Mouse (Mus musculus) midbrain, embryonic 12.5 days (tissue): ENCODE results near the gene Lama2. TPM values are rescaled to one million over a fixed set of nuclear protein-coding genes. Genes with fewer than 3 reads are reported as not detected.
"Not testable (repeated sequence)": the region's sequence is repeated elsewhere in the genome, so short reads cannot be mapped to it uniquely, and the experiment has no call there.

Experiments
- ATAC-seq: fragments of 200-750 bp; cut with Nextera tagmentation; 2 replicates; pipeline ENCODE4 v1.8.0; 2017; ENCODE audit warnings: low read depth, moderate TSS enrichment, moderate library complexity; ENCODE audit not compliant: low FRiP score
- H3K27ac ChIP-seq: fragments of 300-500 bp; sonication (generic); replicated peaks from 2 replicates; pipeline ENCODE4 v1.5.1; 2016; ENCODE audit warnings: mild to moderate bottlenecking
- H3K27me3 ChIP-seq: fragments of 300-500 bp; sonication (generic); 2 replicates; pipeline ENCODE4 v1.6.1; 2016; ENCODE audit warnings: mild to moderate bottlenecking
- H3K36me3 ChIP-seq: fragments of 300-500 bp; sonication (generic); 2 replicates; pipeline ENCODE4 v1.6.1; 2016
- H3K4me1 ChIP-seq: fragments of 300-500 bp; sonication (generic); 2 replicates; pipeline ENCODE4 v1.6.1; 2016
- H3K4me2 ChIP-seq: fragments of 300-500 bp; sonication (generic); replicated peaks from 2 replicates; pipeline ENCODE4 v1.6.1; 2016; ENCODE audit warnings: mild to moderate bottlenecking, moderate library complexity
- H3K4me3 ChIP-seq: fragments of 300-500 bp; sonication (generic); 2 replicates; pipeline ENCODE4 v1.5.1; 2016; ENCODE audit warnings: mild to moderate bottlenecking
- H3K9ac ChIP-seq: fragments of 300-500 bp; sonication (generic); replicated peaks from 2 replicates; pipeline ENCODE4 v1.6.1; 2016; ENCODE audit warnings: mild to moderate bottlenecking, moderate library complexity
- H3K9me3 ChIP-seq: fragments of 300-500 bp; sonication (generic); 2 replicates; pipeline ENCODE4 v1.6.1; 2016; ENCODE audit warnings: mild to moderate bottlenecking
- WGBS: fragments of 180-500 bp; shearing (Covaris S2); methylation state at CpG from one replicate; pipeline ENCODE4 v1.1.7; 2016; 5-methylcytosine and 5-hydroxymethylcytosine counted together
- polyA plus RNA-seq: library from polyadenylated mRNA; unstranded; fragments of >200 nt; fragmentation: Nextera tagmentation; extraction: Ambion mirVana; gene quantifications from 2 replicates; pipeline ENCODE4 v1.2.1, GENCODE M21; 2016

The Lama2 gene
- polyA plus RNA-seq, 1 experiment from 2014 or later = 11.4 TPM

- 90% methylated on average over 6 of the region's 6 CpGs for WGBS
These were observed 683.5 kb downstream of the Lama2 start for GRCm38 (mm10) chr10:26936056-26936455.

More at GRCm38 (mm10) chr10:26936056-26936455, 683.5 kb downstream of the Lama2 start:
- H3K9me3 ChIP-seq, H3K27me3 ChIP-seq, H3K9ac ChIP-seq, H3K36me3 ChIP-seq, H3K4me3 ChIP-seq, H3K4me2 ChIP-seq, ATAC-seq, H3K4me1 ChIP-seq, H3K27ac ChIP-seq: not testable (repeated sequence)
